Mouse (Mus musculus) subcutaneous adipose tissue, adult 2 months (tissue): ENCODE measurements around the gene Gck. TPM values are rescaled to one million over a fixed set of nuclear protein-coding genes. Genes with fewer than 3 reads are reported as not detected.

Source experiments
- polyA plus RNA-seq: library from polyadenylated mRNA; depleted of rRNA; stranded (reverse); fragments of >200 nt; gene quantifications from 2 replicates; pipeline ENCODE4 v1.2.3, GENCODE M21; 2012; ENCODE audit warnings: low replicate concordance; rRNA removed

Gene Gck
- polyA plus RNA-seq, result 0.26 and 0.81 TPM in 2 replicates

GRCm38 (mm10) chr11:5949586-5950352 lies at the start of gene Gck:
Gene Gck (minus strand): TSS chr11:5950081.

GRCm38 (mm10) chr11:5955546-5956276 lies 5.8 kb upstream of the Gck start, which contains the start of gene Ykt6:
Gene Ykt6 (plus strand): TSS chr11:5955693.

GRCm38 (mm10) chr11:5898531-5898930 lies 51.4 kb downstream of the Gck start, which contains the start of gene Myl7:
Gene Myl7 (minus strand): TSS chr11:5898782.

GRCm38 (mm10) chr11:5877921-5878526 lies 71.9 kb downstream of the Gck start, which contains the start of gene Pold2:
Gene Pold2 (minus strand): TSS chr11:5878292.

GRCm38 (mm10) chr11:5861678-5862393 lies 88.0 kb downstream of the Gck start, which contains the start of gene Aebp1:
Gene Aebp1 (plus strand): TSS chr11:5861947.

Other genes with a start within 250 kb of the Gck start
- gene Mrps24, start 234.4 kb downstream of the Gck start, polyA plus RNA-seq, result 107 and 215 TPM in 2 replicates
- gene Urgcp, start 187.7 kb downstream of the Gck start, polyA plus RNA-seq, result 24.1 and 32.3 TPM in 2 replicates
- 56.4 and 73.3 TPM in 2 replicates for gene Dbnl, start 161.6 kb downstream of the Gck start, polyA plus RNA-seq
- 0.72 and 0.75 TPM in 2 replicates for gene Pgam2, start 146.3 kb downstream of the Gck start, polyA plus RNA-seq
- 21.6 and 35.9 TPM in 2 replicates for gene Polm, start 112.1 kb downstream of the Gck start, polyA plus RNA-seq
- gene Aebp1, start 88.1 kb downstream of the Gck start, polyA plus RNA-seq, result 99.4 and 539 TPM in 2 replicates
- gene Pold2, start 71.8 kb downstream of the Gck start, polyA plus RNA-seq, result 58.2 and 143 TPM in 2 replicates
- 0.26 and 0.59 TPM in 2 replicates for gene Myl7, start 51.3 kb downstream of the Gck start, polyA plus RNA-seq
- gene Ykt6, start 5.6 kb upstream of the Gck start, polyA plus RNA-seq, result 75.5 and 95.5 TPM in 2 replicates
- 4.5 and 7.2 TPM in 2 replicates for gene Camk2b, start 116.3 kb upstream of the Gck start, polyA plus RNA-seq
- gene A730071L15Rik, start 249.9 kb upstream of the Gck start, polyA plus RNA-seq, result not detected in 2 replicates